Mouse (Mus musculus): Measurements from ENCODE around the gene Ptpn13. TPM values are rescaled to one million over a fixed set of nuclear protein-coding genes. Genes with fewer than 3 reads are reported as not detected.

Gene Ptpn13
- total and polyA plus RNA-seq, 3 experiments: 0.04 TPM; not detected in 2

DNA sequence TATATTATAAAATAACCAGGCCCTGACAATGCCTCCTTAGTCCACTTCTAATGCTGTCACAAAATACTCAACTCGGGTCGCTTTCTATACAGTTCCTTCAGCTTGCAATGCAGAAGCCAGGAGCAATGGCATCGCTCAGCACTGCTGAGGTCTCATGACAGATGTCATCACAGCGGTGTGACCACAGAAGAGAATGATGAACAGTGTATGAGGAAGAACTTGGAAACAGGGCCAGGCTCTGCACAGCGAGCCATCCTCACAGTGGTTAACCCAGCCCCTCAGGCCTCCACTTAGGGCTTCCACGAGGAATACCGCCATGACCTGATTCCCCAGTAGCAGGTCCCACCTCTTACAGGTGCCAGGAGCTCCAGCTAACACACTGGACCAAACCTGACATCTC is 189.4 kb downstream of the Ptpn13 start:
- Histone ChIP-seq H3K9me3 (replicated peaks; ENCODE audit: low read length) (no peaks in the 10 kb centered on the region), H3K9ac (ENCODE audit: insufficient read depth, low read depth) (no peak overlapping the region), H3K27ac (ENCODE audit: insufficient read depth, low read depth) (no peak overlapping the region), H3K36me3 (replicated peaks in 1 of 2; ENCODE audit: control insufficient read depth in 1 of 2, insufficient read depth in 1 of 2, low read length in 1 of 2) (no peaks in the 10 kb centered on the region), H3K4me3 (replicated peaks in 1 of 3; ENCODE audit: low read depth in 2 of 3, low read length in 2 of 3, poor library complexity in 1 of 3) (no peak overlapping the region), H3K4me2 (ENCODE audit: insufficient read depth, low read depth, poor library complexity, severe bottlenecking) (no peak overlapping the region), H3K79me2 (replicated peaks; ENCODE audit: control insufficient read depth, extremely low read depth, insufficient read depth, poor library complexity, severe bottlenecking) (no peaks in the 10 kb centered on the region), H3K27me3 (replicated peaks) (no peaks in the 10 kb centered on the region), H3K4me1 (ENCODE audit: control insufficient read depth in 1 of 2, insufficient read depth in 2 of 2) (peaks cover 0 to 3% of the 10 kb centered on the region in 2 experiments; a peak in 1 of 4 replicates)
- TF ChIP-seq ELF1 (IDR thresholded peaks at IDR 0.05; ENCODE audit: low read depth, low read length) (no peak), PAX5 (IDR thresholded peaks at IDR 0.05; ENCODE audit: low read length) (no peak), RCOR1 (conservative IDR thresholded peaks at IDR 0.05; ENCODE audit: low read depth, low read length) (no peak), MAX (IDR thresholded peaks at IDR 0.05; ENCODE audit: low read length) (no peak), GABPA (IDR thresholded peaks at IDR 0.05; ENCODE audit: insufficient replicate concordance, low read depth, low read length) (no peak), JUND (conservative IDR thresholded peaks at IDR 0.05; ENCODE audit: low read depth, low read length) (no peak), SMC3 (IDR thresholded peaks at IDR 0.05; ENCODE audit: low read depth, low read length) (no peak)
- in situ Hi-C loops (cut with MboI; ENCODE audit: low pct_ligation_motif_present, low pct_unique_long_range_greater_than_20kb, low sequenced_read_pairs): no loop called here
- dilution Hi-C loops (cut with MboI; ENCODE audit: extremely low pct_ligation_motif_present, extremely low pct_unique_long_range_greater_than_20kb, low sequenced_read_pairs): no loop called here
- no peak for DNase-seq (ENCODE audit: extremely low read depth)

DNA sequence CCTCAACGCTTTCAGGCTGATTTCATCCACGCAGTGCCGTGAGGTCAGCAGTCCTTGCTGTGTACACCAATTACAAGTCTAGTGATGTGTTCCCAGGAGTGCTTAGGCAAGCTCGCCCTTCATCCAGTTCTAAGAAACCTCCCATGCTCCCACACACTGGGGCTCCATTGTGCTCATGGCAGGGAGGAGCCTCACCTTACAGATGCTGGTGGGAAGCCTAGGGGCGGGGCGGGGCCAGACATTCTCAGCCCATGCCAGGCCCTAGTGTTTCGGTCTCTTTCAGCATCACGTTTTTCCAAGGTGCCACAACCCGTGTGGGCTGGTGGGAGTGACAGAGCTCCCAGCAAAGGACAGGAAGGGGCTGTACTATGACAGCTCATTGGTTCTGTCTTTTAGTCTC is 192.2 kb downstream of the Ptpn13 start:
- no peaks in the 10 kb centered on the region for H3K36me3 ChIP-seq (replicated peaks in 1 of 2; ENCODE audit: control insufficient read depth in 1 of 2, insufficient read depth in 1 of 2, low read length in 1 of 2)
- H3K27ac ChIP-seq (ENCODE audit: insufficient read depth, low read depth): no peak overlapping the region
- H3K79me2 ChIP-seq (replicated peaks; ENCODE audit: control insufficient read depth, extremely low read depth, insufficient read depth, poor library complexity, severe bottlenecking): no peaks in the 10 kb centered on the region
- no peak for DNase-seq (ENCODE audit: extremely low read depth)
- H3K4me1 ChIP-seq (ENCODE audit: control insufficient read depth in 1 of 2, insufficient read depth in 2 of 2): peaks cover 0 to 3% of the 10 kb centered on the region in 2 experiments; a peak in 1 of 4 replicates
- no peaks in the 10 kb centered on the region for H3K27me3 ChIP-seq (replicated peaks)
- TF ChIP-seq CTCF (conservative IDR thresholded peaks at IDR 0.05 in 1 of 2, IDR thresholded peaks at IDR 0.05 in 1 of 2; ENCODE audit: low read depth in 2 of 2, low read length in 2 of 2): no peak
- dilution Hi-C loops (cut with MboI; ENCODE audit: extremely low pct_ligation_motif_present, extremely low pct_unique_long_range_greater_than_20kb, low sequenced_read_pairs): no loop called here
- H3K9ac ChIP-seq (ENCODE audit: insufficient read depth, low read depth): no peak overlapping the region
- H3K4me3 ChIP-seq (replicated peaks in 1 of 3; ENCODE audit: low read depth in 2 of 3, low read length in 2 of 3, poor library complexity in 1 of 3): no peak overlapping the region
- in situ Hi-C loops (cut with MboI; ENCODE audit: low pct_ligation_motif_present, low pct_unique_long_range_greater_than_20kb, low sequenced_read_pairs): no loop called here
- no peaks in the 10 kb centered on the region for H3K9me3 ChIP-seq (replicated peaks; ENCODE audit: low read length)
- no peak overlapping the region for H3K4me2 ChIP-seq (ENCODE audit: insufficient read depth, low read depth, poor library complexity, severe bottlenecking)

DNA sequence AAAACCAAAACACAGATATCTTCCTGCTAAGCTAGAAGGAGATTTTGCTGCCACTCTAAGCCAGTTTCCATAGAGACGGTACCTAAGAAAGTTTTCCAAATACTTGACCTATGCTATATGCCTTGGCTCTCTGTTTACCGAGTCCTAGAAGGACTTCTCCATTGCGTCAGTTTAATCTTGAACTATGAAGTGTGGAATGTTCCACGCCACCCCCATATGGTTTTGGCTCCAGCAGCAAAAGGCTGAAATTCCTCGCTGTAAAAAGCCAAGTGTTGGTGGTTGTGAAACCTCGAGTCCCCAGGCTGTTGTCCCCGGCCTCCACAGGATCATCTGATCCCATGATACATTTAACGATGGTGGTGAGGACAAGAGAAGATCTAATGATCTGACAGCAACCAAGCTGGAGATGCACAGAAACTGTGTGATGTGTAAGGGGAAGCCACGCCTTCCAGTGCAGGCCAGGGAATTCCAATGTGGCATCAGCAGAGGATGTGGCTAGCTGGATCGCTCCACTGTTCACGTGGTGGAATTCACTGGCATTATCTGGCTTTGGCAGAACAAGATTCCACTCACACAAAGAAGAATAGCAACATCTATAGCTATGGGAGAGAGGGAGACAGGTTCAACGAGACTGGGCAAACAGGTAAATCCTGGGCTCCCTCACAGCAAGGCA is 195.4 kb downstream of the Ptpn13 start:
- dilution Hi-C loops (cut with MboI; ENCODE audit: extremely low pct_ligation_motif_present, extremely low pct_unique_long_range_greater_than_20kb, low sequenced_read_pairs) (no loop called here), in situ Hi-C loops (cut with MboI; ENCODE audit: low pct_ligation_motif_present, low pct_unique_long_range_greater_than_20kb, low sequenced_read_pairs) (no loop called here)
- no peaks in the 10 kb centered on the region for H3K9me3 ChIP-seq (replicated peaks; ENCODE audit: low read length)
- H3K9ac ChIP-seq (ENCODE audit: insufficient read depth, low read depth): no peak overlapping the region
- no peak overlapping the region for H3K4me3 ChIP-seq (replicated peaks in 1 of 3; ENCODE audit: low read depth in 2 of 3, low read length in 2 of 3, poor library complexity in 1 of 3)
- H3K27me3 ChIP-seq (replicated peaks): no peaks in the 10 kb centered on the region
- DNase-seq (ENCODE audit: extremely low read depth): no peak
- TF ChIP-seq SIN3A (IDR thresholded peaks at IDR 0.05; ENCODE audit: low read length): no peak
- TF ChIP-seq CHD1 (IDR thresholded peaks at IDR 0.05; ENCODE audit: low read depth, low read length): no peak
- no peak for TF ChIP-seq CTCF (conservative IDR thresholded peaks at IDR 0.05 in 1 of 2, IDR thresholded peaks at IDR 0.05 in 1 of 2; ENCODE audit: low read depth in 2 of 2, low read length in 2 of 2)
- no peak for TF ChIP-seq ZKSCAN1 (IDR thresholded peaks at IDR 0.05; ENCODE audit: borderline replicate concordance, low read depth, low read length)
- TF ChIP-seq EP300 (IDR thresholded peaks at IDR 0.05; ENCODE audit: low read length): no peak
- no peaks in the 10 kb centered on the region for H3K36me3 ChIP-seq (replicated peaks in 1 of 2; ENCODE audit: control insufficient read depth in 1 of 2, insufficient read depth in 1 of 2, low read length in 1 of 2)
- H3K27ac ChIP-seq (ENCODE audit: insufficient read depth, low read depth): no peak overlapping the region
- no peaks in the 10 kb centered on the region for H3K79me2 ChIP-seq (replicated peaks; ENCODE audit: control insufficient read depth, extremely low read depth, insufficient read depth, poor library complexity, severe bottlenecking)
- H3K4me2 ChIP-seq (ENCODE audit: insufficient read depth, low read depth, poor library complexity, severe bottlenecking): no peak overlapping the region
- no peaks in the 10 kb centered on the region for H3K4me1 ChIP-seq (ENCODE audit: control insufficient read depth in 1 of 2, insufficient read depth in 2 of 2)

Data from CH12.LX (cell line).